Mouse (Mus musculus): ENCODE measurements at regions not wholly inside any gene's neighbourhood (a gene's known extent, or its start where the extent isn't known, plus 50 kb on each side); places are given as distances from the start of the nearest gene placed in this dataset.

DNA sequence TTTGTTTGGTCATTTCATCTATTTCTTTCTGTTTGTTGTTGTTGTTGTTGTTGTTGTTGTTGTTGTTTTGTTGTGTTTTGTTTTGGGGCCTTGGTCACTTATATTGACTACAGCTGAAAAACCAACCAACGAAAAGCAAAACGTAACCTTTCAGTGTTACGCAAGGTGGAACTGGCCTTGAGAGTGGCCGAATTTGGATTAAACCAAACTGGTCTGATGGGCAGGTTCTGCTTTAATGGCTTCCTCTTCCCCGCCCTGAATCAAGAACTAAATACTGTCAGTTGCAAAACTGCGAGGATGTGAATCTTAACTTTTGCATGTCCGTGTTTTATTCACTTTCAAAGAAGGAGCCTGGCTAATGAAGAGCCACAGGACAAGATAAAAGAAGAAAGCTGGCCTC is 480.2 kb downstream of the Ofcc1 start:
- ATAC-seq (ENCODE audit: insufficient read depth, low read depth) (no peak), DNase-seq (ENCODE audit: low spot score) (no peak)
- 85% methylated on average over 7 of the region's 7 CpGs for WGBS
- no peaks in the 10 kb centered on the region for H3K36me3 ChIP-seq (replicated peaks; ENCODE audit: control insufficient read depth, insufficient read depth, low read length)
- no peaks in the 10 kb centered on the region for H3K9me3 ChIP-seq (replicated peaks; ENCODE audit: control insufficient read depth, low read length)
- no peak overlapping the region for H3K4me3 ChIP-seq (ENCODE audit: low read depth, low read length)
- no peak overlapping the region for H3K4me2 ChIP-seq (ENCODE audit: low read depth, low read length)
- no peaks in the 10 kb centered on the region for H3K27me3 ChIP-seq (ENCODE audit: control insufficient read depth, insufficient read depth, low read length)
- no peak overlapping the region for H3K9ac ChIP-seq (replicated peaks; ENCODE audit: low read depth, low read length)
- no peak overlapping the region for H3K27ac ChIP-seq (ENCODE audit: low read depth)
- TF ChIP-seq CTCF (IDR thresholded peaks at IDR 0.05; ENCODE audit: low read depth) (no peak), EP300 (IDR thresholded peaks at IDR 0.05; ENCODE audit: low read depth) (no peak)
- H3K4me1 ChIP-seq (ENCODE audit: control insufficient read depth, insufficient read depth), result no peaks in the 10 kb centered on the region

- Histone ChIP-seq H3K9ac (replicated peaks; ENCODE audit: low read depth, low read length) (no peak overlapping the region), H3K36me3 (replicated peaks; ENCODE audit: control insufficient read depth, insufficient read depth, low read length) (no peaks in the 10 kb centered on the region), H3K27me3 (ENCODE audit: control insufficient read depth, insufficient read depth, low read length) (no peaks in the 10 kb centered on the region), H3K27ac (ENCODE audit: low read depth) (no peak overlapping the region), H3K9me3 (replicated peaks; ENCODE audit: control insufficient read depth, low read length) (no peaks in the 10 kb centered on the region), H3K4me3 (ENCODE audit: low read depth, low read length) (no peak overlapping the region), H3K4me1 (ENCODE audit: control insufficient read depth, insufficient read depth) (no peaks in the 10 kb centered on the region), H3K4me2 (ENCODE audit: low read depth, low read length) (no peak overlapping the region)
- TF ChIP-seq EP300 (IDR thresholded peaks at IDR 0.05; ENCODE audit: low read depth), result no peak
- no peak for TF ChIP-seq CTCF (IDR thresholded peaks at IDR 0.05; ENCODE audit: low read depth)
- ATAC-seq (ENCODE audit: insufficient read depth, low read depth) (no peak), DNase-seq (ENCODE audit: low spot score) (no peak)
- WGBS, result 64% methylated on average over 2 of the region's 2 CpGs
Observed at GRCm38 (mm10) chr13:39880136-39880535, 481.1 kb downstream of the Ofcc1 start.

DNA sequence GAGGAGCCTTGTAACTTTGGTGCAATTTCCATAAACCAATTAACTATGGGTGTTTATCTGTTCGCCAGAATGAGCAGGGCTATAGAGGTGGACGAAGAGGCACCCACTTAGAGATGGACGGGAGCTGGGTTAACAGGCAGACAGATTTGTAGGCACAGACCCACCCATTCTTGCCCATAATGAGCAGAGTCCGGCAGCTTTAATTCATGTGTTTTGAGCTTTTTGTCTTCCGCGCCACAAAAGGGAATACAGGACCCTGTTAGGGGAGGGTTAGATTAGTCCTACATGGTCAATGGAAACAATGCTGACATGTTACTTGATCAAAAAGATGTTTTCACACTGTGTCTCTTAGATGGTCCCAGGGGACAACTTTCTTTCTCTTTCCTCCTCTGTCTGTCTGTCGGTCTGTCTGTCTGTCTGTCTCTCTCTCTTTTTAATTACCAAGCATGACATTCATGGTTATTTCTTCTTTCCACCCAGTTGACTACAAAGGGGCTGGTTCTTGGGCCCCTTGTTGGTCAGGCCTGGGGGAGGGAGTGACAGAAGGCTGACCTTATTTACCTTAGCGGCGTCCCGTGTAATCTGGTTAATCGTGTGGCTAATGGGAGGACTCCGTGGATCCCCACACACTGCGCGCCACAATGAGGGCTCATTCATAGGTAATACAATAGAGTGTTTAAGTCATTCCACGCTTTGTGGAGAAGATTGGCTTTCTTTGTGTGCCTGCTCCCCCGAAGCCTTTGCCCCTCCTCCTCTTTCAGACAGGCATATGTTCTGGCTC is 483.7 kb downstream of the Ofcc1 start:
- Histone ChIP-seq H3K4me1 (ENCODE audit: control insufficient read depth, insufficient read depth) (no peaks in the 10 kb centered on the region), H3K36me3 (replicated peaks; ENCODE audit: control insufficient read depth, insufficient read depth, low read length) (no peaks in the 10 kb centered on the region), H3K9ac (replicated peaks; ENCODE audit: low read depth, low read length) (no peak overlapping the region), H3K27ac (ENCODE audit: low read depth) (no peak overlapping the region), H3K4me2 (ENCODE audit: low read depth, low read length) (no peak overlapping the region), H3K27me3 (ENCODE audit: control insufficient read depth, insufficient read depth, low read length) (no peaks in the 10 kb centered on the region), H3K4me3 (ENCODE audit: low read depth, low read length) (no peak overlapping the region), H3K9me3 (replicated peaks; ENCODE audit: control insufficient read depth, low read length) (no peaks in the 10 kb centered on the region)
- no peak for ATAC-seq (ENCODE audit: insufficient read depth, low read depth)
- TF ChIP-seq EP300 (IDR thresholded peaks at IDR 0.05; ENCODE audit: low read depth) (no peak), CTCF (IDR thresholded peaks at IDR 0.05; ENCODE audit: low read depth) (no peak)
- WGBS, result 78% methylated on average over 16 of the region's 16 CpGs
- no peak for DNase-seq (ENCODE audit: low spot score)

- Histone ChIP-seq H3K9ac (replicated peaks; ENCODE audit: low read depth, low read length) (no peak overlapping the region), H3K4me3 (ENCODE audit: low read depth, low read length) (no peak overlapping the region), H3K27me3 (ENCODE audit: control insufficient read depth, insufficient read depth, low read length) (no peaks in the 10 kb centered on the region), H3K27ac (ENCODE audit: low read depth) (no peak overlapping the region), H3K36me3 (replicated peaks; ENCODE audit: control insufficient read depth, insufficient read depth, low read length) (no peaks in the 10 kb centered on the region), H3K4me2 (ENCODE audit: low read depth, low read length) (no peak overlapping the region), H3K9me3 (replicated peaks; ENCODE audit: control insufficient read depth, low read length) (no peaks in the 10 kb centered on the region), H3K4me1 (ENCODE audit: control insufficient read depth, insufficient read depth) (no peaks in the 10 kb centered on the region)
- no peak for ATAC-seq (ENCODE audit: insufficient read depth, low read depth)
- WGBS, result 68% methylated on average over 6 of the region's 6 CpGs
- no peak for TF ChIP-seq CTCF (IDR thresholded peaks at IDR 0.05; ENCODE audit: low read depth)
- no peak for TF ChIP-seq EP300 (IDR thresholded peaks at IDR 0.05; ENCODE audit: low read depth)
- DNase-seq (ENCODE audit: low spot score), result no peak
Observed at GRCm38 (mm10) chr13:39852257-39852800, 508.9 kb downstream of the Ofcc1 start.

DNA sequence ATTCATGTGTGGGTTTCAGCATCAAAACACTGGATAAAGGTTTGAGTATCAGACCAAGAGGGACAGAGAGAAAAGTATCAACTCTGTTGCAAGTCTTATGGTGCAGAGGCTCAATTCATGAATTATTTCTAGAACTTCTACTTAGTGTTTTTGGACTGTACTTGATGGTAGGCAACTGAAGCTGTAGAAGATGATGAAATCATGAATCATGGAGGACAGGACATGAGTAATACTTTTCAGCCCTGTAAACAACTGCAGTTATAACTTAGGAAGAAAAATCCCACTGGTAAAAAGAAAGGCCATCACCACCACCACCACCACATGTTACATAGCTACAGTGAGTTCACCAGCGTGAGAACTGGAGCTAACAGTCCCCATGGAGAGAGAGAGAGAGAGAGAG is 511.9 kb downstream of the Ofcc1 start:
- Histone ChIP-seq H3K27ac (ENCODE audit: low read depth) (no peak overlapping the region), H3K36me3 (replicated peaks; ENCODE audit: control insufficient read depth, insufficient read depth, low read length) (no peaks in the 10 kb centered on the region), H3K4me2 (ENCODE audit: low read depth, low read length) (no peak overlapping the region), H3K9me3 (replicated peaks; ENCODE audit: control insufficient read depth, low read length) (no peaks in the 10 kb centered on the region), H3K4me1 (ENCODE audit: control insufficient read depth, insufficient read depth) (no peaks in the 10 kb centered on the region), H3K27me3 (ENCODE audit: control insufficient read depth, insufficient read depth, low read length) (no peaks in the 10 kb centered on the region), H3K9ac (replicated peaks; ENCODE audit: low read depth, low read length) (no peak overlapping the region), H3K4me3 (ENCODE audit: low read depth, low read length) (no peak overlapping the region)
- ATAC-seq (ENCODE audit: insufficient read depth, low read depth), result no peak
- no peak for DNase-seq (ENCODE audit: low spot score)
- 75% methylated on average over 1 of the region's 1 CpGs for WGBS
- TF ChIP-seq CTCF (IDR thresholded peaks at IDR 0.05; ENCODE audit: low read depth) (no peak), EP300 (IDR thresholded peaks at IDR 0.05; ENCODE audit: low read depth) (no peak)
